Mouse (Mus musculus) heart, embryonic 12.5 days (tissue): ENCODE data around the gene Slc48a1. TPM values are rescaled to one million over a fixed set of nuclear protein-coding genes. Genes with fewer than 3 reads are reported as not detected.

Experiments
- ATAC-seq: fragments of 200-750 bp; cut with Nextera tagmentation; 2 replicates; pipeline ENCODE4 v1.8.0; 2017; ENCODE audit warnings: moderate TSS enrichment, moderate library complexity; ENCODE audit not compliant: insufficient number of reproducible peaks, low FRiP score
- H3K27ac ChIP-seq: fragments of 300-500 bp; sonication (generic); 2 replicates; pipeline ENCODE4 v1.5.1; 2016; ENCODE audit warnings: mild to moderate bottlenecking, moderate library complexity; ENCODE audit not compliant: poor library complexity, severe bottlenecking
- H3K27me3 ChIP-seq: fragments of 300-500 bp; sonication (generic); replicated peaks from 2 replicates; pipeline ENCODE4 v1.6.1; 2016; ENCODE audit warnings: mild to moderate bottlenecking, moderate library complexity
- H3K36me3 ChIP-seq: fragments of 300-500 bp; sonication (generic); 2 replicates; pipeline ENCODE4 v1.6.1; 2016; ENCODE audit warnings: mild to moderate bottlenecking, moderate library complexity
- H3K4me1 ChIP-seq: fragments of 300-500 bp; sonication (generic); replicated peaks from 2 replicates; pipeline ENCODE4 v1.6.1; 2016; ENCODE audit warnings: mild to moderate bottlenecking
- H3K4me2 ChIP-seq: fragments of 300-500 bp; sonication (generic); 2 replicates; pipeline ENCODE4 v1.6.1; 2016; ENCODE audit warnings: mild to moderate bottlenecking, moderate library complexity
- H3K4me3 ChIP-seq: fragments of 300-500 bp; sonication (generic); 2 replicates; pipeline ENCODE4 v1.5.1; 2016; ENCODE audit warnings: mild to moderate bottlenecking
- H3K9ac ChIP-seq: fragments of 300-500 bp; sonication (generic); 2 replicates; pipeline ENCODE4 v1.6.1; 2016; ENCODE audit warnings: mild to moderate bottlenecking, moderate library complexity
- H3K9me3 ChIP-seq: fragments of 300-500 bp; sonication (generic); replicated peaks from 2 replicates; pipeline ENCODE4 v1.6.1; 2016; ENCODE audit warnings: mild to moderate bottlenecking, moderate library complexity
- WGBS: fragments of 180-500 bp; shearing (Covaris S2); methylation state at CpG from one replicate; pipeline ENCODE4 v1.1.7; 2016; 5-methylcytosine and 5-hydroxymethylcytosine counted together
- polyA plus RNA-seq: library from polyadenylated mRNA; unstranded; fragments of >200 nt; fragmentation: Nextera tagmentation; extraction: Ambion mirVana; gene quantifications from 2 replicates; pipeline ENCODE4 v1.2.1, GENCODE M21; 2016

Gene Slc48a1
- polyA plus RNA-seq, 1 experiment from 2014 or later, result 55.0 TPM

GRCm38 (mm10) chr15:97832764-97833479 is 54.6 kb downstream of the Slc48a1 start:
- 55% methylated on average over 9 of the region's 9 CpGs for WGBS
- Histone ChIP-seq H3K4me1 (peaks cover 63% of the 10 kb centered on the region), H3K4me2 (peak overlapping the region; percentile 90), H3K36me3 (no peaks in the 10 kb centered on the region), H3K27ac (peak overlapping the region; percentile 60), H3K9ac (0 out of 2 replicates have a peak overlapping the region, but pooled peaks have one; percentile 100), H3K27me3 (no peaks in the 10 kb centered on the region), H3K4me3 (no peak overlapping the region), H3K9me3 (no peaks in the 10 kb centered on the region)
- no peak for ATAC-seq

- no peak overlapping the region for H3K4me3 ChIP-seq
- no peaks in the 10 kb centered on the region for H3K36me3 ChIP-seq
- peaks cover 65% of the 10 kb centered on the region for H3K4me1 ChIP-seq
- no peak for ATAC-seq
- no peak overlapping the region for H3K27ac ChIP-seq
- H3K4me2 ChIP-seq, result no peak overlapping the region
- no peaks in the 10 kb centered on the region for H3K9me3 ChIP-seq
- no peaks in the 10 kb centered on the region for H3K27me3 ChIP-seq
- no peak overlapping the region for H3K9ac ChIP-seq
- WGBS, result 43% methylated on average over 17 of the region's 17 CpGs
Measured at GRCm38 (mm10) chr15:97836153-97836893, 58.0 kb downstream of the Slc48a1 start.

GRCm38 (mm10) chr15:97836894-97837247 is 58.6 kb downstream of the Slc48a1 start:
- Histone ChIP-seq H3K9ac (no peak overlapping the region), H3K36me3 (no peaks in the 10 kb centered on the region), H3K4me2 (no peak overlapping the region), H3K4me1 (peaks cover 62% of the 10 kb centered on the region), H3K27ac (no peak overlapping the region), H3K4me3 (no peak overlapping the region), H3K9me3 (no peaks in the 10 kb centered on the region), H3K27me3 (no peaks in the 10 kb centered on the region)
- 55% methylated on average over 8 of the region's 8 CpGs for WGBS
- no peak for ATAC-seq

- Histone ChIP-seq H3K27me3 (no peaks in the 10 kb centered on the region), H3K9me3 (no peaks in the 10 kb centered on the region), H3K9ac (0 out of 2 replicates have a peak overlapping the region, but pooled peaks have one; percentile 31), H3K4me1 (peaks cover 55% of the 10 kb centered on the region), H3K4me2 (peak overlapping the region; percentile 0; the same call in 1 of the 2 replicates), H3K27ac (peak overlapping the region; percentile 52), H3K36me3 (no peaks in the 10 kb centered on the region), H3K4me3 (no peak overlapping the region)
- ATAC-seq, result no peak
- WGBS, result 12% methylated on average over 8 of the region's 8 CpGs
Measured at GRCm38 (mm10) chr15:97837491-97838061, 59.3 kb downstream of the Slc48a1 start.

GRCm38 (mm10) chr15:97838395-97838794 is 60.1 kb downstream of the Slc48a1 start:
- Histone ChIP-seq H3K27me3 (no peaks in the 10 kb centered on the region), H3K4me3 (no peak overlapping the region), H3K9ac (no peak overlapping the region), H3K36me3 (no peaks in the 10 kb centered on the region), H3K9me3 (no peaks in the 10 kb centered on the region), H3K27ac (no peak overlapping the region), H3K4me1 (peaks cover 47% of the 10 kb centered on the region), H3K4me2 (no peak overlapping the region)
- WGBS, result 76% methylated on average over 4 of the region's 4 CpGs
- no peak for ATAC-seq

- ATAC-seq, result no peak
- Histone ChIP-seq H3K4me1 (peaks cover 45% of the 10 kb centered on the region), H3K9ac (no peak overlapping the region), H3K9me3 (no peaks in the 10 kb centered on the region), H3K27ac (no peak overlapping the region), H3K4me2 (no peak overlapping the region), H3K4me3 (no peak overlapping the region), H3K27me3 (peaks cover 4% of the 10 kb centered on the region; the same call in 1 of the 2 replicates), H3K36me3 (no peaks in the 10 kb centered on the region)
- 74% methylated on average over 2 of the region's 2 CpGs for WGBS
Measured at GRCm38 (mm10) chr15:97839012-97839411, 60.7 kb downstream of the Slc48a1 start.

GRCm38 (mm10) chr15:97839473-97839872 is 61.2 kb downstream of the Slc48a1 start:
- Histone ChIP-seq H3K36me3 (no peaks in the 10 kb centered on the region), H3K27ac (peak overlapping the region; percentile 42; the same call in 1 of the 2 replicates), H3K4me1 (peaks cover 45% of the 10 kb centered on the region), H3K4me3 (no peak overlapping the region), H3K9me3 (no peaks in the 10 kb centered on the region), H3K4me2 (no peak overlapping the region), H3K27me3 (peaks cover 6% of the 10 kb centered on the region; the same call in 1 of the 2 replicates), H3K9ac (no peak overlapping the region)
- ATAC-seq, result no peak
- 72% methylated on average over 4 of the region's 4 CpGs for WGBS

- Histone ChIP-seq H3K4me1 (peaks cover 45% of the 10 kb centered on the region), H3K9ac (no peak overlapping the region), H3K36me3 (no peaks in the 10 kb centered on the region), H3K27me3 (peaks cover 6% of the 10 kb centered on the region; the same call in 1 of the 2 replicates), H3K9me3 (no peaks in the 10 kb centered on the region), H3K4me3 (no peak overlapping the region), H3K4me2 (no peak overlapping the region), H3K27ac (peak overlapping the region; percentile 42)
- ATAC-seq, result peak; percentile 79
- WGBS, result 22% methylated on average over 3 of the region's 3 CpGs
Measured at GRCm38 (mm10) chr15:97839991-97840455, 61.7 kb downstream of the Slc48a1 start.

- WGBS, result 87% methylated on average over 1 of the region's 1 CpGs
- Histone ChIP-seq H3K4me3 (no peak overlapping the region), H3K9me3 (no peaks in the 10 kb centered on the region), H3K4me1 (peaks cover 45% of the 10 kb centered on the region), H3K9ac (no peak overlapping the region), H3K27ac (no peak overlapping the region), H3K27me3 (peaks cover 6% of the 10 kb centered on the region; the same call in 1 of the 2 replicates), H3K4me2 (no peak overlapping the region), H3K36me3 (no peaks in the 10 kb centered on the region)
- no peak for ATAC-seq
Measured at GRCm38 (mm10) chr15:97840781-97841180, 62.5 kb downstream of the Slc48a1 start.

- no peak for ATAC-seq
- peaks cover 6% of the 10 kb centered on the region; the same call in 1 of the 2 replicates for H3K27me3 ChIP-seq
- WGBS, result 89% methylated on average over 6 of the region's 6 CpGs
- peaks cover 40% of the 10 kb centered on the region for H3K4me1 ChIP-seq
- H3K4me3 ChIP-seq, result no peak overlapping the region
- H3K36me3 ChIP-seq, result no peaks in the 10 kb centered on the region
- no peak overlapping the region for H3K4me2 ChIP-seq
- no peak overlapping the region for H3K9ac ChIP-seq
- H3K27ac ChIP-seq, result no peak overlapping the region
- H3K9me3 ChIP-seq, result no peaks in the 10 kb centered on the region; the same call in 1 of the 2 replicates
Measured at GRCm38 (mm10) chr15:97841383-97841782, 63.1 kb downstream of the Slc48a1 start.

GRCm38 (mm10) chr15:97842058-97842457 is 63.7 kb downstream of the Slc48a1 start:
- Histone ChIP-seq H3K27me3 (peaks cover 6% of the 10 kb centered on the region; the same call in 1 of the 2 replicates), H3K27ac (no peak overlapping the region), H3K4me2 (no peak overlapping the region), H3K9me3 (no peaks in the 10 kb centered on the region; the same call in 1 of the 2 replicates), H3K4me1 (peaks cover 33% of the 10 kb centered on the region), H3K9ac (no peak overlapping the region), H3K4me3 (no peak overlapping the region), H3K36me3 (no peaks in the 10 kb centered on the region)
- no peak for ATAC-seq
- WGBS, result 85% methylated on average over 6 of the region's 6 CpGs
